Mouse (Mus musculus) liver, adult 2 months (tissue): ENCODE measurements around the gene Sim1. TPM values are rescaled to one million over a fixed set of nuclear protein-coding genes. Genes with fewer than 3 reads are reported as not detected.

Source experiments
- DNase-seq: peaks from one replicate; pipeline ENCODE4 v3.0.0-alpha.2; 2011; ENCODE audit warnings: low read depth, low spot score; ENCODE audit errors: extremely low read depth
- H3K27ac ChIP-seq: fragments of 200-500 bp; replicated peaks from 2 replicates; pipeline ENCODE4 v1.5.1; 2012; ENCODE audit warnings: low read depth, mild to moderate bottlenecking, control low read depth, inconsistent platforms, low read length; ENCODE audit not compliant: insufficient read depth
- H3K27me3 ChIP-seq: fragments of 200-500 bp; 2 replicates; pipeline ENCODE4 v1.6.1; 2012; ENCODE audit warnings: mild to moderate bottlenecking, moderate library complexity, low read length, inconsistent platforms; ENCODE audit not compliant: control insufficient read depth, insufficient read depth
- H3K36me3 ChIP-seq: fragments of 200-500 bp; 2 replicates; pipeline ENCODE4 v1.6.1; 2012; ENCODE audit warnings: low read length, inconsistent platforms; ENCODE audit not compliant: control insufficient read depth, insufficient read depth
- H3K4me1 ChIP-seq: fragments of 200-500 bp; 2 replicates; pipeline ENCODE4 v1.6.1; 2011; ENCODE audit warnings: low read length; ENCODE audit not compliant: control insufficient read depth, insufficient read depth
- H3K4me3 ChIP-seq: fragments of 200-500 bp; 2 replicates; pipeline ENCODE4 v1.5.1; 2011; ENCODE audit warnings: low read depth, mild to moderate bottlenecking, control low read depth, low read length, moderate library complexity; ENCODE audit not compliant: insufficient read depth
- H3K79me2 ChIP-seq: fragments of 200-500 bp; 2 replicates; pipeline ENCODE4 v1.6.1; 2012; ENCODE audit warnings: inconsistent platforms, mild to moderate bottlenecking, low read length, moderate library complexity; ENCODE audit not compliant: control insufficient read depth, insufficient read depth
- H3K9ac ChIP-seq: fragments of 200-500 bp; 2 replicates; pipeline ENCODE4 v1.6.1; 2012; ENCODE audit warnings: low read depth, mild to moderate bottlenecking, control low read depth, inconsistent platforms, low read length
- CTCF ChIP-seq: fragments of 200-500 bp; IDR thresholded peaks from 2 replicates; pipeline ENCODE4 v1.5.1; 2011; ENCODE audit warnings: low read depth, low read length, control low read depth
- POLR2A ChIP-seq: fragments of 200-500 bp; IDR thresholded peaks from 2 replicates; pipeline ENCODE4 v1.6.1; 2011; ENCODE audit warnings: low read length, control low read depth; ENCODE audit not compliant: insufficient read depth; ENCODE audit errors: extremely low read depth
- WGBS: fragments of 180-500 bp; shearing (Covaris S2); methylation state at CpG from one replicate; pipeline ENCODE4 v1.1.7; 2018; 5-methylcytosine and 5-hydroxymethylcytosine counted together
- polyA plus RNA-seq: library from polyadenylated mRNA; depleted of rRNA; stranded (reverse); fragments of >200 nt; gene quantifications from 2 replicates; pipeline ENCODE4 v1.2.3, GENCODE M21; 2012; rRNA removed
- total RNA-seq: library from RNA; depleted of rRNA; stranded (reverse); fragments of >200 nt; gene quantifications from 2 replicates; pipeline ENCODE4 v1.2.3, GENCODE M21; 2014; rRNA removed

Gene Sim1
- total RNA-seq (not detected in 2 replicates), polyA plus RNA-seq (not detected in 2 replicates)

DNA sequence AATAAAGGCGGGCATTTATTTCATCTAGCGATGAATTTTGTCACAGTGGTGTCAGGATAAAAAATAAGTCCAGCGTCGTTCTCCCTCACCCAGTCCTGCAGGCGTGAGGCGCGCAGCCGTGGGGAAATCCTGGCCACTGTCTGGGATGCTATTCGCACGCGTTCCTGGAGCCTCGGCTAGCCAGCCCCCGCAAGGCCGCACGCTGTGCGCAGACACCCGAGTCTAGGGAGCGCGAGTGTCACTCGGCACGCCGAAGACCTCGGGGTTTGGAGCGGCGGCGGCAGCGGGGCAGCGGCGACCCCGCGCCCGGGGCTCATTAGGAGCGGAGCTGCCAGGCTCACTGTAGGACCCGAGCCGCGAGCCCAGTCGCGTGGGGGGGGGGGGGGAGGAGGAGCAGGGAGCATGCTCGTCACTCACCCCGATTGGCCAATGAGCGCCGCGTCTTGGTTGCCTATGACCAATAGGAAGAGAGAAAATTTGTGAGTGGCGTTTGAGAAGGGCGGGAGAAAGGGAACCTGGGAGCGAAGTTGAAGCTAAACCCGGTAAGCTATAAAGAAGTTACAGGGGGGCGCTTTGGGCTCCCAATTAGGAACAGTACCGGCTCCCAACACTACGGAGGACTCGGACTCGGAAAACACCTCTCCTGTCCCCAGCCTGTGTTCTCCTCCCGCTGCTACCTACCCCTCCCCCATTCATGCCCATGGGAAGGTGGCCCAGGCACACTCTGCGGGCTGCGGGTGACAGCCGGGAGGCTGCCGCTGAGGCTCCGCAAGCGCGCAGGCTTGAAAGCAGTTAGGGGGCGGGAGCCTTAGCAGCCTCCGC, at the start of gene Sim1:
Gene Sim1, plus strand, starts transcription at position 585 of the 822 bp plus-strand sequence.
- H3K4me3 ChIP-seq: peak within 1 kb of the TSS; percentile 42; the same call in 1 of the 2 replicates
- H3K9ac ChIP-seq: no peak within 1 kb of the TSS
- no peaks in the 10 kb centered on the region for H3K79me2 ChIP-seq
- 1% methylated on average over 62 of the region's 62 CpGs for WGBS
- H3K27ac ChIP-seq: no peak within 1 kb of the TSS
- DNase-seq: peak; percentile 48
- H3K4me1 ChIP-seq: no peaks in the 10 kb centered on the region; the same call in none of the 2 replicates
- H3K27me3 ChIP-seq: peaks cover 36% of the 10 kb centered on the region
- H3K36me3 ChIP-seq: no peaks in the 10 kb centered on the region
- no peak for TF ChIP-seq CTCF
- no peak for TF ChIP-seq POLR2A

DNA sequence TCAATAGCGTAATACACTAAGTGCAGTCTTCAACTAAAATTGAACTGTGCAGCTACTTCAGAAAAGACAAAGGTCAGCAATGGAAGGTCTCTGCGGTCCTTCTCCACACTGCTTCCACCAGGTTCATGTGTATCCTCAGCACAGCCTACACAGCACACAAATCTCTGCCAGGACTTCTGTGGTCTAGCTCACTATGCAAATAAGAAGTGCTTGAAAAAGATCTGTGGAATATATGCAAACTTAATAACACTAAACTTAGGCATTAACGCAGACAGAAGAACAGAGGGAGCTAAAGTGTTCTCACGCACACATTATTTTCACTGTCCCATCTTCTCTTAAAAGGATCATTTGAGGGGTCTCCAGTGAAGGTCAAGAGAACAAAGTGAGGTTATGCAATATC, 26.4 kb upstream of the Sim1 start:
- no peaks in the 10 kb centered on the region for H3K79me2 ChIP-seq
- DNase-seq: no peak
- H3K27ac ChIP-seq: no peak overlapping the region
- no peaks in the 10 kb centered on the region for H3K27me3 ChIP-seq
- no peak for TF ChIP-seq CTCF
- no peak for TF ChIP-seq POLR2A
- H3K4me3 ChIP-seq: no peak overlapping the region
- H3K9ac ChIP-seq: no peak overlapping the region
- H3K4me1 ChIP-seq: no peaks in the 10 kb centered on the region
- 65% methylated on average over 4 of the region's 4 CpGs for WGBS
- H3K36me3 ChIP-seq: no peaks in the 10 kb centered on the region

- WGBS: 85% methylated on average over 5 of the region's 5 CpGs
- TF ChIP-seq CTCF (no peak), POLR2A (no peak)
- no peak for DNase-seq
Observed at GRCm38 (mm10) chr10:50876952-50877351, 17.6 kb upstream of the Sim1 start.

GRCm38 (mm10) chr10:50881476-50882069, 13.0 kb upstream of the Sim1 start:
- H3K9ac ChIP-seq: no peak overlapping the region
- no peak overlapping the region for H3K27ac ChIP-seq
- WGBS: 21% methylated on average over 2 of the region's 2 CpGs
- no peaks in the 10 kb centered on the region for H3K36me3 ChIP-seq
- no peaks in the 10 kb centered on the region for H3K4me1 ChIP-seq
- no peak for TF ChIP-seq POLR2A
- peak; percentile 36; the same call in 1 of the 2 replicates for TF ChIP-seq CTCF
- peak; percentile 27 for DNase-seq
- H3K4me3 ChIP-seq: no peak overlapping the region
- 0 out of 2 replicates have a peak, but pooled peaks cover 2% of the 10 kb centered on the region for H3K27me3 ChIP-seq
- no peaks in the 10 kb centered on the region for H3K79me2 ChIP-seq

More at GRCm38 (mm10) chr10:50876952-50877351, 17.6 kb upstream of the Sim1 start:
- Histone ChIP-seq H3K36me3 (no peaks in the 10 kb centered on the region), H3K4me3 (no peak overlapping the region), H3K79me2 (no peaks in the 10 kb centered on the region), H3K27me3 (no peaks in the 10 kb centered on the region), H3K27ac (no peak overlapping the region), H3K9ac (no peak overlapping the region), H3K4me1 (no peaks in the 10 kb centered on the region)

- Histone ChIP-seq H3K36me3 (no peaks in the 10 kb centered on the region), H3K27ac (no peak overlapping the region), H3K4me1 (no peaks in the 10 kb centered on the region), H3K79me2 (no peaks in the 10 kb centered on the region), H3K27me3 (0 out of 2 replicates have a peak, but pooled peaks cover 2% of the 10 kb centered on the region), H3K9ac (no peak overlapping the region), H3K4me3 (no peak overlapping the region)
- no peak for DNase-seq
- 81% methylated on average over 2 of the region's 2 CpGs for WGBS
- no peak for TF ChIP-seq POLR2A
- TF ChIP-seq CTCF: no peak
Observed at GRCm38 (mm10) chr10:50882366-50882765, 12.2 kb upstream of the Sim1 start.
